Mouse (Mus musculus) mouse embryonic stem cell (cell line): ENCODE measurements at regions not wholly inside any gene's neighbourhood (a gene's known extent, or its start where the extent isn't known, plus 50 kb on each side); places are given as distances from the start of the nearest gene placed in this dataset.

ENCODE experiments used
- in situ Hi-C, 2 experiments: fragments of 300-500 bp; cut with MboI; formaldehyde crosslinking; loops; 1 replicate in 1 of 2; 3 replicates in 1 of 2; pipeline ENCODE4 v1.14.3; 2019 to 2020; ENCODE audit warnings: low sequenced_read_pairs in 2 of 2, low pct_unique_long_range_greater_than_20kb in 1 of 2, mixed read lengths in 1 of 2; ENCODE audit not compliant: unreplicated experiment in 1 of 2

- in situ Hi-C loops: no loop called here
Measured at GRCm38 (mm10) chr9:41585771-41586170, 424.3 kb upstream of the Ubash3b start.

DNA sequence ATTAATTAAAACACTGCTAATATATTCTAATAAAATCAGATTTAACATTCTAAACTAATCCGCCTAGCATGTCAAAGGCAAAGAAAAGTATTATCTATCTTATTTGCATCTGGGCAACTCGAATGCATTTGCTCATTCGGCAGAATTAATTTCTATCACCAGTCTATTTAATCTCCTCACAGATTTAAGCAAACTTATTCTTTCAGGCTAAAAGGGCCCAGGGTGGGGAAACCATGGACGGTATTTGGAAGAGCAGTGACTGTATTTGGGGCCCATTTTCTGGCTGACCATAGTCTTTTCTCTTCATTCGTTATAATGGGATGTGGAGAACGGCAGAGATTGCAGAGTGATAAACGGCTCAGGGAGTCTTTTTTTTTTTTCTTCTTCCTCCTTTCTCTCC, 423.5 kb upstream of the Ubash3b start:
- in situ Hi-C loops: no loop called here

DNA sequence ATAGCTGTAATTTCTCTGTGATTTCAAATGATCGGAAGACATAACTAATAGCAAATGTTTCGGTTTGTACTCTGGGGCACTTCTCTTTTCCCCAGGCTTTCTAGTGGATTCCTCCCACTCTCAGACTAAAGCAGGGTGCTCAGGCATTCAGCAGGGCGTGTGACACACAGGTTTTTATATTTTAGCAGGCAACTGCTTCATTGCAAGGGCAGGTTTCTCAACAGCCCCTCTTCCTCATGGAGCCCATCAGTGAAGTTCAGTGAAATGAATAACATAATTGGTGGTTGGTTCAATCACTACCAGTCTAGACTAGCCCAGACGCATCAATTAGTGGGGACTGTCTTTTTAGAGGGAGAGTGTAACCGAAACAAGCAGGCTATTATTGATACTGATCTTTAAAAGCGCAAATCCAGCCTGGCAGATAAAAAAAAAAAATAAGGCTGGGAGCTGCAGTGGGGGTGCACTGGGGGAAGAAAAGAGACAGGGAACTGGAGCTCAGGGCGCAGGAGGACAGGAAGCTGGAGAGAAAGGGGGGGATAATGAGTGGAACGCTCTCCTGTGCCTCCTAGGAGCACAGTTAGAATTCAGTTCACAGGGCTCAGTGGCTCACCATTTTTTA, 422.3 kb upstream of the Ubash3b start:
- in situ Hi-C loops: no loop called here

DNA sequence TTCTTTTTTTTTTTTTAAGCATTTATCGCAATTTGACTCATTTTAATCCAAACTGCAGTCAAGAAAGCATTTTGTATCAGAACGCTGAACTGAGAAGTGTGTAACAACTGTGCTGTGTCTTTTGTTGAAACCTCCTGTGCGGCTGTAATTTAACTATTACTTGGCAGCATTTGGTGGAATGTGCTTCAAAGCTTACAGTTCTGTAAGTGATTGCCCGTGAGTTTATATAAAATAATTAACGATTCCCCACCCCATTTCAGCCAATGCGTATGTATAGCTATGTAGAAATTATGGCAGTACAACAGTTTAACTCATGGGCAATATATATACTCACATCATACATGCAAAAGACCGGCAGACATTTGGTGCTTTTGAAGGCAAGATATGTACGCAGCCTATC, 421.8 kb upstream of the Ubash3b start:
- in situ Hi-C loops: no loop called here

GRCm38 (mm10) chr9:41582711-41583236, 421.3 kb upstream of the Ubash3b start:
- in situ Hi-C loops: no loop called here

DNA sequence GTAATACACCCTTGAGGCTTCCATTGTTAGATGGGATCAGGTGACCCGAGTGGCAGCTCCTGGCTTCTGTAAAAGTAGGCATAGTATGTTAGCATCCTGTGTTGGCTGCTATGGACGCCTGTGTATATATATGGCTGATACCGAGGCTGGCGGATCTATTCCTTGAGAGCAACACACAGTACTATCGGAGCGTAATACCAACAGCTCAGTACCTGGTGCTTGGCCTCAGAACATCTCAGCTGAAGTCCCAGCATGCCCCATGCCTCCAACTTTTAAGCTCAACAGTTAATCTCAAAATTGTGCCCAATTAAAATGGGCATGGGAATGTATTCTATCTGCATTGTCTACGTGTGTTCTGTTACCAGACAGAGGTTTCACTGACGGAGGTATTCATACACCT, 420.7 kb upstream of the Ubash3b start:
- in situ Hi-C loops: no loop called here

DNA sequence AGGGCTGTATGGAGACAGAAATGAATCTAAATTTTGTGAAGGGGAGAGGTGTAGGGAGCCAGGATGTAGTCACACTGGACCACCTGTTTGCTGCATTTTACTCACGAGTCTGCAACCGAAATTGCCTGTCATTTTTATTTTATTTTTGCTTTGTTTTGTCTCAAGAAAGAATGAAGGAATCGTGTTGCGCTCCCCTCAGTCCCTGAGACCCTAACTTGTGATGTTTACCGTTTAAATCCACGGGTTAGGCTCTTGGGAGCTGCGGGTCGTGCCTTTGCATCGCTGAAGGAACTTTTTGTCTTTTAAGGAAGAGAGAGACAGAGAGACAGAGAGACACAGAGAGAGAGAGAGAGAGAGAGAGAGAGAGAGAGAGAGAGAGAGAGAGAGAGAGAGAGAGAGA, 420.2 kb upstream of the Ubash3b start:
- in situ Hi-C loops: no loop called here

DNA sequence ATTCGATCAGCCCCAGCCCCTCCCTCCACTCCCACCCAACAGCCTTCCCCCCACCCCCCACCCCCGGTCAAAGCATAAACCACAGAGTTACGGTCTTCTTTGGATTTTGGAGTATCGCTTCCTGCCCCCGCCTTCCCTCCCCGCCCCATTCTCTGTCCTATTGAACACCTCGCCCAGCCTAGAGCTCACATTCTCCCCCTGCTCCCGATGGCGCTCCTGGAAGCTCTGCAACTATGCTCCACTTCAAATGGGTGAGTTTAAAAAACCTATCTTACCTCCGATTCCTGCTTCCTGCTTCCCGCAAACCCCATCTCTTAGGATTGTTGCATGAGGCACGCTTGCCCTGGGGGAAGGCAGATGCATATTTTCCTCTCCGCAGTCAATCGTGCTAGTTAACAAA, 419.7 kb upstream of the Ubash3b start:
- in situ Hi-C loops: no loop called here

DNA sequence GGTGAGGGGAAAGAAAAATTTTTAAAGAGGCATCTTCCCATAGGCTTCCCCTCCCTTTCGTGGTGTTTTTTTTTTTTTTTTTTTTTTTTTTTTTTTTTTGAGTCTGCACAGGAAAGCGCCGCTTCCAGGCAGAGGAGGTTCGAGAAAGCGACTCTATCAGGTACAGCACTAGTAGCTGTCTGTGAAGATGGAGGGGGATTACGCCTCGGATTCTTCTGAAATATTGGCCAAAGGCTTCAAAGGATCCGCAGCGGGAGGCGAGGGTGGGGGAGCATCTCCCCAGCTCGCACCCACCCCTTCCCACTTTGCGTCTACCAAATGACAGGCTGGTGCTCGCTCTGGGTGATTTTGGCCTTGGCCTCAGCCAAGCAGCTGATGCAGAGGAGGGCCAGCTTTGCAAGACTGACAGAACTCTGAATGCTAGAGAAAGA, 419.1 kb upstream of the Ubash3b start:
- in situ Hi-C loops: no loop called here

DNA sequence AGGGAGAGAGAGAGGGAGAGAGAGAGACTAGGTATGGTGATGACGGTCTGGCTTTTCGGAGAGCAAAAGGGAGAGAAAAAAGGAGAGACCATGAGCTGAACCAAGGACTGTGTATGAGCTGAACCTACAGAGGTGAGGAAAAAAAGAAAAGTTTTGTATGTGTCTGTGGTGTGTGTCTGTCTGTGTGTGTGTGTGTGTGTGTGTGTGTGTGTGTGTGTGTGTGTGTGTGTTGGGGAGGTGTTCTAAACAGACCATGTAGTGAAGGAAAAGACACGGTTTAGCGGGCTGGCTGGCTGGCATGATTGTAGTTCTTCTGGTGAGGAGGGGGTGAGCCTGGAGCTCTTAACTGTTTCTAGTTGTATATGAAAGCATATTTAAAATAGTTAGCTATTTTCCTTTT, 418.6 kb upstream of the Ubash3b start:
- in situ Hi-C loops: no loop called here

DNA sequence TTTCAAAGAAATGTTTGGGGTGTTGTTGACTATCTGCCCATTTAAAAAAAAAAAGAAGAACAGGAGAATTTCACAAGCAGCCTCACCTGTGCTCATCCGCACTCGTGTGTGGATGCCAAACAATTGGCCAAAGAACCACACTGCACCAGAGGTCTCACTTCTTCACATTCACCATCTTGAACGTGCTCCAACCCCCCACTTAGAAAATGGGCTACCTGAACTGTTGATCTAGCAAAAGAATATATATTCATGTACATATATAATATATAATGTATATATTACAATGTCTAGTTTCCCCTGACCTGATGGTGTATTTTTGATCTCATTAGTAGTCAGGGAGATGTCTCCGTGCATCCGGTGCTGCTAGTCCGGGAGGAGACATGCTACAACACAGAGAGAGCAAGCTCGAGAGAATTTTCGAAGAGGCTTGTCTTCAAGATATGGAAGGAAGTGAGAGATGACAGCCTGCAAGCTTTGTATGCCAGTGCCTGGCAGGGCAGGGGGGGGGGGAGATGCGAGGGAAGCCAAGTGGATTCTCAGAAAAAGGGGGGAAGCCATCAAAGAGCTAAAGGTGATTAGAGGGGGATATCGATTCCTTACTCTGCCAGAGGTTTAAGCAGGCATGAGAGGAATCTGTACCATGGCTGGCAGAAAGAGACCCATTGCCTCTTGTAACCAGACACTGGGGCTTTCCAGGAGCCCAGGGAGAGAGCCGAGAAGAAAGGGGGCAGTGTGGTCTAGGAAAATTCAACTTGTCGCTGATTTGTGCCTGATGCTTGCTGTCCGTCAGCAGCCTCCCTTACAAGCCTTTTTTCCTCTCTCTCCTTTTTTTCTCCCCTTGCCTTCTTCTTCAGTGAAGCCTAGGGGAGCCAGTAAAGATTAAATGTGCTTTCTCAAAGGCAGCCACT, 417.9 kb upstream of the Ubash3b start:
- in situ Hi-C loops: no loop called here

DNA sequence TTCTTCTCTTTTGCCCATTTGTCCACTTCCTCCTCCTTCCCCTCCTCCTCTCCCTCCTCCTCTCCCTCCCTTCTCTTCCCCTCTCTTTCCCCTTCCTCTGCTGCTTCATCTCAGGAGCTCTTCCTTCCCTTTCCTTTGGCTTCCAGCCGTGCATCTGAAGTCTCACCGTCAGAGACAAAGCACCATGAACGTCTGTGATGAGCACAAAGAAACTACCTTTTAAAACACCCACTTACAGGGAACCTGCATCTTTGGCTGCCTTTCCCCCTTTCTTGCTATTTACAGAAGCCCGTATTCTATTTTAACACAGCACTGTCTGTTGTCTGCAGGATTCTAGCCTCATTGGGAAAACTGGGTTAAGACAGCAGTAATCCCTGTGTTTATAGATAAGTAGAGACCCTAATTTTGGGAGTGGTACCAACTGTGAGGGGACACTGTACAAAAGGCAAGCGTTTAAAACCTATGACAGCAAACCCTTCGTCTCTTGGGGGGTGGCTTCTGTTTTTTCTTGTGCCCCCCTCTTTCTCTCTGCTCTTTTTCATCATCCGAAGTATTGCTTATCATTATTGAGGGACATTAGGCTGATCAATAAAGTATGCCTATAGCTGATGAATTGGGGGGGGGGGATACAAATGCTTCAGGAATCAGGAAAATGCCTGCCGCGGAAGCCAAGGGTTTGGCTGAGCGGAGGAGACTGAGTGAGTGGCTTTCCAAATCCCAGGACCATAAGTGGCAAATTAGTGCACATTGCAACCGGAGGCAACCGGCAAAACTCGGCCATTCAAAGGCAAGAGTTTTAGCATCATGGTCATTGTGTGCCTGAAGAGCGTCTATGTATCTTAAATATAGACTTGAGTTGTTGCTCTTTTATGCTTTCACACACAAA, 417.0 kb upstream of the Ubash3b start:
- in situ Hi-C loops: no loop called here

DNA sequence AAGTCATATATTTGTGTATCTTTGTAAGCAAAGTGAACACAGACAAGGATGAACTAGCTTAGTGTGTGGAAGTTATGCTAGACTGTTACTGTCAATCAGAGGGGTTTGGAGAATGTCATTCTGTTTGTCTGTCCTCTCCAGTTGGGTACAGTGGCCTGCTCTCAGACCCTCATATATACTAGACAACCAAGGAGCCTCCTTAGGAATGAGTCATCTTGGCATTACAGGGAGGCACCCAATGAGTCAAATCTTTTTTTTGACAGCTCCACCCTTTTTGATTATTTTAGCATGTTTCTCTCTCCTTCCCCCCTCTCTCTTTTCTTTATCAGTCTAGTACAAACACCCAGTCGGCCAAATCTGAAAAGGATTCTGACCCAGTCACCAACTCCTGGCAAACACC, 416.3 kb upstream of the Ubash3b start:
- in situ Hi-C loops: no loop called here

- in situ Hi-C loops: no loop called here
Measured at GRCm38 (mm10) chr9:41575826-41576225, 414.3 kb upstream of the Ubash3b start.

DNA sequence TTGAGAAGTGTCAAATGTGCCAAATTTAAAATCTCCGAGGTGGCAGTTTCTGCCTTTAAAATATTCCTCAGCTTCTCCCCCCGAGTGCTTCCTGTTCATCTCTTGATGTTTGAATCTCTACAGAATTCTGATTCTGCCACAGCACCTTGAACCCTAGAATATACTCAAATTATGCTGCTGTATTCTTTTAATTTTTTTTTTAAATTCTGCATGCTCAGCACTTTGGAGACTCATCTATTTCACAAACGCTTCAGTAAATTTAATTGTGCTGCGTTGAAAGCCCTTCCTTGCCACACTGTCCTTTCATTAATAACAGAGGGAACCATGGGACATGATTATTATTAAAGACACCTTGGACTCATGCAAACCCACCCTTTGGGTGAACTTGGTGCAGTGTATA, 408.8 kb upstream of the Ubash3b start:
- in situ Hi-C loops: no loop called here

GRCm38 (mm10) chr9:41566496-41566895, 405.0 kb upstream of the Ubash3b start:
- in situ Hi-C loops: no loop called here

DNA sequence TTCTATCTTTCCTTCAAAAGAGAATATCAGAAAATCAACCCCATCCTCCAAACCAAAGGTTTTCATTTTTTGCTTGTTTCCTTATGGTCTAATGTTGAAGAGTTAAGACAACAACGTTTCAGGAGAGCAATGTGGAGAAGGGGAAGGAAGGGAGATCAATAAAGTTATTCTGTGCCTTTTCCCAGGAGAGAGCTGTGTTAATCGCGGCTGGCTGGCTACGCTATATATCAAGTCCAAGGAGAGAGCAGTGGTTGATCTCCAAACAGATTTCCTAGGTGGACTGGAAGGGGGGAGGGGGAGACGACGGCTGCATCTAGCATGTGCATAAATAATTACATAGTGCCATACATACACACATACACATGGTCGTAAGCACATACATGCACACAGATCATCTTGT, 404.3 kb upstream of the Ubash3b start:
- in situ Hi-C loops: no loop called here

DNA sequence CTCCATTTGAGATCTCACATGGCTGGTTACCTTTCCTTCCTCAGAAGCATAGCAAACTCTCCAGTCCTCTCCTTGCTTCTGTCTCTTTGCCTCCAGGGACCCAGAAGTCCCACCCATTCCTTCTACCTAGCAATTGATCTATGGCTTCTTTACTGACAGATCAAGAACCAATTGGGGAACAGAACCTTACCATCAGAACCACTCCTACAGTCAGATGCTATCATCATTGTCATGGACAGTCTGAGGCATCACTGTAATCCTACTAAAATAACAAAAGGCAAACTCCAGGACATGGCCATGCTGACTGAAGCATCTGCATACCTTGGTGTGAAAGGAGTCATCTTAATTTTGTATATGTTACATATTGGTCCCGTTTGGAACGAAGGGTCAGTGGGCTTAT, 401.9 kb upstream of the Ubash3b start:
- in situ Hi-C loops: no loop called here

DNA sequence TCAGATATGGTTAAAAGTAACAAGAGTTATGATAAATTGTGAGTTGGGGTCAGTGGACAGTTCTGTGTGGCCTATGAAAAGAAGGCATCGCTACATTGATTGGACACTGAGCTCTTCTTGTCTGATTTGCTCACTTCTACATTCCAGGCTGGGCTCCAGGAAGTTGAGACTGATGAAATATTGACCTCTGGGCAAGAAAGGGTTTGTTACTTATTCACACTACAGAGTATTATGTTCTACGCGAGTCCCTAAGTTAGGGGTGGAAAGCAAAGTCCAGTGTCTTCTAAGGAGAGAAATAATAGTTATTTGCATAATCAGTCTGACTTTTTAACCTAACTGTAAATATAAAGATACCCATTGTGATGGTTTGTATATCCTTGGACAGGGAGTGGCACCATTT, 397.0 kb upstream of the Ubash3b start:
- in situ Hi-C loops: no loop called here
